Mouse (Mus musculus) forebrain, embryonic 16.5 days (tissue): ENCODE data around the gene Olfr1106. TPM values are rescaled to one million over a fixed set of nuclear protein-coding genes. Genes with fewer than 3 reads are reported as not detected.

Experiments
- ATAC-seq: fragments of 200-750 bp; cut with Nextera tagmentation; 2 replicates; pipeline ENCODE4 v1.8.0; 2017; ENCODE audit warnings: mild to moderate bottlenecking, moderate library complexity
- H3K27ac ChIP-seq: fragments of 300-500 bp; sonication (generic); 2 replicates; pipeline ENCODE4 v1.5.1; 2014; ENCODE audit warnings: low read length, control low read depth
- H3K27me3 ChIP-seq: fragments of 300-500 bp; sonication (generic); replicated peaks from 2 replicates; pipeline ENCODE4 v1.6.1; 2014; ENCODE audit warnings: low read length; ENCODE audit not compliant: control insufficient read depth, insufficient read depth
- H3K36me3 ChIP-seq: fragments of 300-500 bp; sonication (generic); 2 replicates; pipeline ENCODE4 v1.6.1; 2014; ENCODE audit not compliant: control insufficient read depth, insufficient read depth
- H3K4me1 ChIP-seq: fragments of 300-500 bp; sonication (generic); replicated peaks from 2 replicates; pipeline ENCODE4 v1.6.1; 2014; ENCODE audit warnings: low read length; ENCODE audit not compliant: control insufficient read depth, insufficient read depth
- H3K4me2 ChIP-seq: fragments of 300-500 bp; sonication (generic); 2 replicates; pipeline ENCODE4 v1.6.1; 2014; ENCODE audit warnings: mild to moderate bottlenecking, low read length, control low read depth
- H3K4me3 ChIP-seq: fragments of 300-500 bp; sonication (generic); replicated peaks from 2 replicates; pipeline ENCODE4 v1.5.1; 2014; ENCODE audit warnings: mild to moderate bottlenecking, low read length, control low read depth
- H3K9ac ChIP-seq: fragments of 300-500 bp; sonication (generic); replicated peaks from 2 replicates; pipeline ENCODE4 v1.6.1; 2014; ENCODE audit warnings: low read depth, low read length, control low read depth
- H3K9me3 ChIP-seq: fragments of 300-500 bp; sonication (generic); 2 replicates; pipeline ENCODE4 v1.6.1; 2016; ENCODE audit warnings: low read length; ENCODE audit not compliant: control insufficient read depth
- WGBS: fragments of 180-500 bp; shearing (Covaris S2); extraction: QIAGEN DNeasy Blood & Tissue Kit; methylation state at CpG from one replicate; pipeline ENCODE4 v1.1.7; 2014; 5-methylcytosine and 5-hydroxymethylcytosine counted together
- polyA plus RNA-seq: library from polyadenylated mRNA; unstranded; fragments of >200 nt; fragmentation: Nextera tagmentation; extraction: Ambion mirVana; gene quantifications from 2 replicates; pipeline ENCODE4 v1.2.1, GENCODE M21; 2015

Olfr1106 gene
- polyA plus RNA-seq, result not detected in 2 replicates

DNA sequence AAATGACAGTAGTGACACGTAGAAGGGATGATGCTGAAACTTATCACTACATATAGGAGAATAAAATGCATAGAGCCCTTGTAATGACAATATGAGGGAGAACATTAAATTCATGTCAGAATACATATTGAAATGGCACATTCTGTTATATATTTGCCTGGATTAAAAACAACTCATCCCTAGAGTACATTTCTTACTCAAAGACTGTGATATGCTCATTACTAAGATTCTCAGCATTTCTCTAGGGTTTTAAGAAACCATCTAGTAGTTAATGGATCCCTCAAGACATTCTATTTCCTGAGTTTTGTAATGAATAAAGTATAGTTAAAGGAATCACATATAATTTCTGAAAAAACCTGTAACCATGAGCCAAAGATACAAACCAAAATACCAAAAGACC lies at the start of gene Olfr1106:
Gene Olfr1106, minus strand, starts transcription at position 101 of the 400 bp plus-strand sequence.
- Histone ChIP-seq H3K27ac (no peak within 1 kb of the TSS), H3K4me1 (no peaks in the 10 kb centered on the region), H3K9ac (no peak within 1 kb of the TSS), H3K36me3 (no peaks in the 10 kb centered on the region), H3K4me2 (no peak within 1 kb of the TSS), H3K27me3 (no peaks in the 10 kb centered on the region), H3K4me3 (no peak within 1 kb of the TSS), H3K9me3 (no peaks in the 10 kb centered on the region)
- WGBS, result 66% methylated on average over 1 of the region's 1 CpGs
- ATAC-seq, result no peak

DNA sequence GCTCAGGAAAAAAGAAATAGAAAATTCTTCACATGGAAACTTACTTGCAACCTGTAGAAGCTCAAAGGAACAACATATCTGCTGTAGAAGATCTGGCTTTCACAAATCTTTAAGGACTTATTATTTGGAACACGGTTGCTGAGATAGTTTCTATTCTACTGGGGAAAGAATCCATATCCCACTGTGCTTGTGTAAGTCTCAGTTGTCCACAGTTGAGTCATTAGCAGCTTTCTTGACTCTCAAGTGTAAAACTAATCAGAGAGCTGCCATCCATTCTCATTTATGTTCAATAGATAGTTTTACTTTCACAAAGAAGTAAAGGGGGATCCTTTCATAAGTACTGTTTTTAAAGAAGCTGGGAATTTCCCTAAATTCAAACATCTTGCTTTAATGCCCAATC lies 43.8 kb upstream of the Olfr1106 start, which contains the start of gene Olfr1109:
Gene Olfr1109, minus strand, starts transcription at position 101 of the 400 bp plus-strand sequence.
- H3K27ac ChIP-seq, result no peak within 1 kb of the TSS
- H3K4me1 ChIP-seq, result no peaks in the 10 kb centered on the region
- no peak within 1 kb of the TSS for H3K4me3 ChIP-seq
- H3K36me3 ChIP-seq, result no peaks in the 10 kb centered on the region
- H3K27me3 ChIP-seq, result no peaks in the 10 kb centered on the region
- H3K4me2 ChIP-seq, result no peak within 1 kb of the TSS
- no peak within 1 kb of the TSS for H3K9ac ChIP-seq
- WGBS, result 33% methylated on average over 1 of the region's 1 CpGs
- no peaks in the 10 kb centered on the region for H3K9me3 ChIP-seq
- ATAC-seq, result no peak

DNA sequence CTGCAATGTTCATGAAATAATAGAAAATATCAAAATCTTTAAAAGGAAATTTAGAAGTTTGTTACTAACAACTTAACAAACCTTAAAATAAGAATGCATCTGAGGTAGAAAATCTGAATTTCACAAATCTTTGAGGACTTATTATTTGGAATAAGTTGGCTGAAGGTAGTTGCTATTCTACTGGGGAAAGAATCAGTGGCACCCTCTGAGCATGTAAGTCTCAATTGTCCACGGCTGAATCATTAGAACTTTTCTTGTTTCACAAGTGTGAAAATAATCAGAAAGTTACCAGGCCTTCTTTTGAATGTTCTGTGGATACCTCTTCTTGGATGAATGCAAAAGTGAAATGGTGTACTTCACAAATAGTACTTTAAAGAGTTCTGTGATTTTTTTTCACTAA lies 23.6 kb upstream of the Olfr1106 start, which contains the start of gene Olfr1107:
Gene Olfr1107, minus strand, starts transcription at position 101 of the 400 bp plus-strand sequence.
- Histone ChIP-seq H3K27ac (no peak within 1 kb of the TSS), H3K27me3 (no peaks in the 10 kb centered on the region), H3K4me2 (no peak within 1 kb of the TSS), H3K9ac (no peak within 1 kb of the TSS), H3K4me1 (no peaks in the 10 kb centered on the region), H3K4me3 (no peak within 1 kb of the TSS), H3K36me3 (no peaks in the 10 kb centered on the region), H3K9me3 (no peaks in the 10 kb centered on the region)
- WGBS, result 84% methylated on average over 1 of the region's 1 CpGs
- no peak for ATAC-seq

DNA sequence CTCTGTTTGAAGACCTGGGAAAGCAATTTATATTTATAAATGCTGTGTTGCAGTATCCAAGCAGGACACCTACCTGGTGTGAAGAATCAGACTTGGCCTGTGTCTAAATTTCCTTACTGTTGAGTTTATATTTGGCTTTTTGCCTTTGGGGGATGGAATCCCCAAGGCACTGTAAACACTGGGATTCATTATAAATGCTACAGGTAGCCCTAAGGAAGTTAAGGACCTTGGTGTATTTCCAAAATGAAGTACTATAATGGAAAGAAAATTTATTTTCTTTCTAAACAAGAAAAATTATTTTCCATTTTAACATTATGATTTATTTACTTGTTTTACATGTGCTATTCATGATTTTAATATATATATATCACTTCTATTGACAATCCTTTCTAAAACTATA lies 15.6 kb downstream of the Olfr1106 start, which contains the start of gene Olfr1105:
Gene Olfr1105, minus strand, starts transcription at position 101 of the 400 bp plus-strand sequence.
- no peaks in the 10 kb centered on the region for H3K36me3 ChIP-seq
- no peak within 1 kb of the TSS for H3K4me3 ChIP-seq
- H3K9me3 ChIP-seq, result no peaks in the 10 kb centered on the region
- H3K4me1 ChIP-seq, result no peaks in the 10 kb centered on the region
- no peaks in the 10 kb centered on the region for H3K27me3 ChIP-seq
- no peak for ATAC-seq
- no peak within 1 kb of the TSS for H3K4me2 ChIP-seq
- no peak within 1 kb of the TSS for H3K9ac ChIP-seq
- no peak within 1 kb of the TSS for H3K27ac ChIP-seq

DNA sequence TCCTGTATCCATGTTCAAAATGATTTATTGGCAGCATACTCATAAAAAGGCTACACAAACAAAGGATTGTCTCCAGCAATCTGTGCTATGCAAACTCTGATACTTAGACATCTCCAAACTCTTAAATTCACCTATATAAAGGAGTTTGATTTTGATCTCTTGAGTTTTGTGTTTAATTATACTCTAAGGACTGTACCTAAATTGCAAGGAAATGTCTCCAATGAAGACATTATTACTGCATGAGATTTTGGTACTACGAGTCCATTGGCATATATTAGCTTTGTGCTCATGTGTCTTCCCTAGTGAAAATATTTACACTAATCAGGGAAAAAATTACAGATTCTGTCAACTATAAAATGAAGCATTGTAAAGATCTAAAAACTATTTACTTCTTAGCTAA lies 25.1 kb downstream of the Olfr1106 start, which contains the start of gene Olfr1104:
Gene Olfr1104, minus strand, starts transcription at position 101 of the 400 bp plus-strand sequence.
- Histone ChIP-seq H3K27ac (no peak within 1 kb of the TSS), H3K4me2 (no peak within 1 kb of the TSS), H3K9ac (no peak within 1 kb of the TSS), H3K27me3 (no peaks in the 10 kb centered on the region), H3K36me3 (no peaks in the 10 kb centered on the region), H3K4me3 (no peak within 1 kb of the TSS), H3K9me3 (no peaks in the 10 kb centered on the region), H3K4me1 (no peaks in the 10 kb centered on the region)
- 85% methylated on average over 1 of the region's 1 CpGs for WGBS
- ATAC-seq, result no peak

DNA sequence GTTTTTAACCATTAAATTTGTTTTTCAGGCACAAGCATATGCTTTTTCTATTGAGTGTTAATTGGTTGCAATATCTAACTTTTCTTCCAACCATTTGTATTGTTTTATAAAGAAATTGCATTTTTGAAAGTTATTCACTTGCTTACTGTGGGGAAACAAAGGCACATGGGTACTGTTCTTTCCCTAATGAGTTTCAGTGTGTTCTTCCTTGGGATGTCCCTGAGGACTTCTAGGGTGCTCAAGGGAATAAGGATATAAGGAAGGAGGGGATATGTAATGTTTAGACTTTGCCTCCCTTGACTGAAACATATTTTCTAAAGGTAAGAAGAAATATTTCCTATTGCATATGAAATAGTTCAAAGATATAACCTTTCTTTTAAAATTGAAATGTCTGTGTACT lies 54.0 kb downstream of the Olfr1106 start, which contains the start of gene Olfr1102:
Gene Olfr1102, plus strand, starts transcription at position 301 of the 400 bp plus-strand sequence.
- H3K4me2 ChIP-seq, result no peak within 1 kb of the TSS
- no peak within 1 kb of the TSS for H3K4me3 ChIP-seq
- H3K9ac ChIP-seq, result no peak within 1 kb of the TSS
- no peak within 1 kb of the TSS for H3K27ac ChIP-seq
- H3K4me1 ChIP-seq, result no peaks in the 10 kb centered on the region
- no peak for ATAC-seq
- no peaks in the 10 kb centered on the region for H3K27me3 ChIP-seq
- H3K9me3 ChIP-seq, result no peaks in the 10 kb centered on the region
- no peaks in the 10 kb centered on the region for H3K36me3 ChIP-seq

Other genes with a start within 250 kb of the Olfr1106 start
- gene Olfr141, start 242.3 kb downstream of the Olfr1106 start, polyA plus RNA-seq, result not detected in 2 replicates
- not detected in 2 replicates for gene Olfr1094, start 227.6 kb downstream of the Olfr1106 start, polyA plus RNA-seq
- not detected in 2 replicates for gene Olfr1095, start 200.6 kb downstream of the Olfr1106 start, polyA plus RNA-seq
- not detected in 2 replicates for gene Gm13723, start 177.5 kb downstream of the Olfr1106 start, polyA plus RNA-seq
- gene Olfr1097, start 160.1 kb downstream of the Olfr1106 start, polyA plus RNA-seq, result not detected in 2 replicates
- not detected in 2 replicates for gene Olfr1098, start 127.7 kb downstream of the Olfr1106 start, polyA plus RNA-seq
- not detected in 2 replicates for gene Olfr1099, start 91.6 kb downstream of the Olfr1106 start, polyA plus RNA-seq
- not detected in 2 replicates for gene Olfr1100, start 72.3 kb downstream of the Olfr1106 start, polyA plus RNA-seq
- gene Olfr1101, start 61.1 kb downstream of the Olfr1106 start, polyA plus RNA-seq, result not detected in 2 replicates
- not detected in 2 replicates for gene Olfr1102, start 53.9 kb downstream of the Olfr1106 start, polyA plus RNA-seq
- not detected in 2 replicates for gene Olfr1104, start 25.2 kb downstream of the Olfr1106 start, polyA plus RNA-seq
- gene Olfr1105, start 15.7 kb downstream of the Olfr1106 start, polyA plus RNA-seq, result not detected in 2 replicates
- gene Olfr1107, start 23.5 kb upstream of the Olfr1106 start, polyA plus RNA-seq, result not detected in 2 replicates
- gene Olfr1109, start 43.7 kb upstream of the Olfr1106 start, polyA plus RNA-seq, result not detected in 2 replicates
- not detected in 2 replicates for gene Olfr259, start 62.3 kb upstream of the Olfr1106 start, polyA plus RNA-seq
- gene Olfr1110, start 88.0 kb upstream of the Olfr1106 start, polyA plus RNA-seq, result not detected in 2 replicates
- gene Olfr1111, start 100.4 kb upstream of the Olfr1106 start, polyA plus RNA-seq, result not detected in 2 replicates
- not detected in 2 replicates for gene Olfr1112, start 135.5 kb upstream of the Olfr1106 start, polyA plus RNA-seq
- not detected in 2 replicates for gene Olfr1113, start 156.7 kb upstream of the Olfr1106 start, polyA plus RNA-seq
- not detected in 2 replicates for gene Olfr1115, start 195.7 kb upstream of the Olfr1106 start, polyA plus RNA-seq
- not detected in 2 replicates for gene Olfr1116, start 215.3 kb upstream of the Olfr1106 start, polyA plus RNA-seq